Mouse (Mus musculus): ENCODE results near the gene Zfp287. TPM values are rescaled to one million over a fixed set of nuclear protein-coding genes. Genes with fewer than 3 reads are reported as not detected.

The Zfp287 gene
- total RNA-seq, 2 experiments from 2014 or later = 0.89 to 1.2 TPM

Other genes with a start within 250 kb of the Zfp287 start
- 10 to 100 TPM; 13.9 to 21.8 TPM for gene Cenpv, start 192.6 kb downstream of the Zfp287 start, total RNA-seq (2021)
- 100 to 1,000 TPM; 783 to 809 TPM for gene Ubb, start 180.7 kb downstream of the Zfp287 start, total RNA-seq (2021)
- gene Trpv2, start 157.4 kb downstream of the Zfp287 start, total RNA-seq (2021) = 1 to 10 TPM in 1 of 2 experiments, under 1 TPM in 1; 0.87 to 1.1 TPM
- 1 to 10 TPM; 3.5 to 4.3 TPM for gene Lrrc75a, start 83.4 kb downstream of the Zfp287 start, total RNA-seq (2021)
- gene Mmgt2, start 83.2 kb downstream of the Zfp287 start, total RNA-seq (2021) = 1 to 10 TPM; 3.9 to 4.0 TPM
- gene Gm10428, start 21.2 kb upstream of the Zfp287 start, total RNA-seq (2021) = not detected
- under 1 TPM; 0.79 to 0.91 TPM for gene Zfp286, start 57.6 kb upstream of the Zfp287 start, total RNA-seq (2021)
- 10 to 100 TPM; 34.2 to 40.7 TPM for gene Trim16, start 88.3 kb upstream of the Zfp287 start, total RNA-seq (2021)
- under 1 TPM; 0.15 to 0.25 TPM for gene Fbxw10, start 115.2 kb upstream of the Zfp287 start, total RNA-seq (2021)
- 1 to 10 TPM; 5.9 to 6.6 TPM for gene Tvp23b, start 147.6 kb upstream of the Zfp287 start, total RNA-seq (2021)
- gene Cdrt4, start 219.3 kb upstream of the Zfp287 start, total RNA-seq (2021) = not detected